Mouse (Mus musculus) midbrain, embryonic 16.5 days (tissue): ENCODE measurements around the gene H2-Eb1. TPM values are rescaled to one million over a fixed set of nuclear protein-coding genes. Genes with fewer than 3 reads are reported as not detected.

ENCODE experiments used
- ATAC-seq: fragments of 200-750 bp; cut with Nextera tagmentation; 2 replicates; pipeline ENCODE4 v1.8.0; 2017; ENCODE audit warnings: moderate TSS enrichment
- H3K27ac ChIP-seq: fragments of 300-500 bp; sonication (generic); 2 replicates; pipeline ENCODE4 v1.5.1; 2014; ENCODE audit warnings: mild to moderate bottlenecking, low read length, mixed read lengths
- H3K27me3 ChIP-seq: fragments of 300-500 bp; sonication (generic); 2 replicates; pipeline ENCODE4 v1.6.1; 2014; ENCODE audit warnings: low read depth, low read length, mixed read lengths; ENCODE audit not compliant: control insufficient read depth, insufficient read depth
- H3K36me3 ChIP-seq: fragments of 300-500 bp; sonication (generic); 2 replicates; pipeline ENCODE4 v1.6.1; 2014; ENCODE audit warnings: mild to moderate bottlenecking, low read length, moderate library complexity, mixed read lengths; ENCODE audit not compliant: control insufficient read depth, insufficient read depth
- H3K4me1 ChIP-seq: fragments of 300-500 bp; sonication (generic); 2 replicates; pipeline ENCODE4 v1.6.1; 2014; ENCODE audit warnings: mild to moderate bottlenecking, low read length, mixed read lengths; ENCODE audit not compliant: control insufficient read depth, insufficient read depth
- H3K4me2 ChIP-seq: fragments of 300-500 bp; sonication (generic); 2 replicates; pipeline ENCODE4 v1.6.1; 2014; ENCODE audit warnings: mild to moderate bottlenecking, low read length, mixed read lengths
- H3K4me3 ChIP-seq: fragments of 300-500 bp; sonication (generic); 2 replicates; pipeline ENCODE4 v1.5.1; 2014; ENCODE audit warnings: low read depth, mild to moderate bottlenecking, low read length, moderate library complexity, mixed read lengths
- H3K9ac ChIP-seq: fragments of 300-500 bp; sonication (generic); 2 replicates; pipeline ENCODE4 v1.6.1; 2014; ENCODE audit warnings: low read depth, low read length, mixed read lengths
- H3K9me3 ChIP-seq: fragments of 300-500 bp; sonication (generic); replicated peaks from 2 replicates; pipeline ENCODE4 v1.6.1; 2014; ENCODE audit warnings: mild to moderate bottlenecking, low read length, mixed read lengths; ENCODE audit not compliant: control insufficient read depth, poor library complexity, severe bottlenecking
- WGBS: fragments of 180-500 bp; shearing (Covaris S2); extraction: QIAGEN DNeasy Blood & Tissue Kit; methylation state at CpG from one replicate; pipeline ENCODE4 v1.1.7; 2014; 5-methylcytosine and 5-hydroxymethylcytosine counted together
- polyA plus RNA-seq: library from polyadenylated mRNA; unstranded; fragments of >200 nt; fragmentation: Nextera tagmentation; extraction: Ambion mirVana; gene quantifications from 2 replicates; pipeline ENCODE4 v1.2.1, GENCODE M21; 2015

H2-Eb1 gene
- polyA plus RNA-seq, 1 experiment from 2014 or later, result 2.8 TPM

GRCm38 (mm10) chr17:34345486-34345885 is 39.8 kb downstream of the H2-Eb1 start:
- no peak overlapping the region for H3K4me2 ChIP-seq
- H3K4me3 ChIP-seq, result no peak overlapping the region
- ATAC-seq, result no peak
- no peak overlapping the region for H3K9ac ChIP-seq
- no peaks in the 10 kb centered on the region for H3K27me3 ChIP-seq
- H3K9me3 ChIP-seq, result no peaks in the 10 kb centered on the region
- no peak overlapping the region for H3K27ac ChIP-seq
- no peaks in the 10 kb centered on the region for H3K36me3 ChIP-seq
- 89% methylated on average over 7 of the region's 7 CpGs for WGBS
- H3K4me1 ChIP-seq, result no peaks in the 10 kb centered on the region

GRCm38 (mm10) chr17:34346041-34346440 is 40.4 kb downstream of the H2-Eb1 start:
- no peak for ATAC-seq
- no peaks in the 10 kb centered on the region for H3K9me3 ChIP-seq
- no peaks in the 10 kb centered on the region for H3K36me3 ChIP-seq
- no peak overlapping the region for H3K27ac ChIP-seq
- H3K4me2 ChIP-seq, result no peak overlapping the region
- no peaks in the 10 kb centered on the region for H3K27me3 ChIP-seq
- H3K9ac ChIP-seq, result no peak overlapping the region
- H3K4me1 ChIP-seq, result no peaks in the 10 kb centered on the region
- 84% methylated on average over 3 of the region's 3 CpGs for WGBS
- H3K4me3 ChIP-seq, result no peak overlapping the region

GRCm38 (mm10) chr17:34347606-34348308 is 42.1 kb downstream of the H2-Eb1 start:
- Histone ChIP-seq H3K36me3 (no peaks in the 10 kb centered on the region), H3K4me2 (no peak overlapping the region), H3K9me3 (no peaks in the 10 kb centered on the region), H3K27me3 (no peaks in the 10 kb centered on the region), H3K9ac (no peak overlapping the region), H3K4me3 (no peak overlapping the region), H3K4me1 (no peaks in the 10 kb centered on the region), H3K27ac (no peak overlapping the region)
- no peak for ATAC-seq
- WGBS, result 74% methylated on average over 6 of the region's 6 CpGs

GRCm38 (mm10) chr17:34349429-34349828 is 43.8 kb downstream of the H2-Eb1 start:
- Histone ChIP-seq H3K27ac (no peak overlapping the region), H3K4me1 (no peaks in the 10 kb centered on the region), H3K4me3 (no peak overlapping the region), H3K9me3 (no peaks in the 10 kb centered on the region), H3K27me3 (no peaks in the 10 kb centered on the region), H3K4me2 (no peak overlapping the region), H3K9ac (no peak overlapping the region), H3K36me3 (no peaks in the 10 kb centered on the region)
- ATAC-seq, result 0 out of 2 replicates have a peak, but pooled peaks have one; percentile 25
- 5% methylated on average over 4 of the region's 4 CpGs for WGBS

- 87% methylated on average over 5 of the region's 5 CpGs for WGBS
- Histone ChIP-seq H3K4me2 (no peak within 1 kb of the TSS), H3K9ac (no peak within 1 kb of the TSS), H3K9me3 (no peaks in the 10 kb centered on the region), H3K27ac (no peak within 1 kb of the TSS), H3K36me3 (no peaks in the 10 kb centered on the region), H3K27me3 (no peaks in the 10 kb centered on the region), H3K4me1 (no peaks in the 10 kb centered on the region), H3K4me3 (no peak within 1 kb of the TSS)
- no peak for ATAC-seq
These were observed 48.9 kb downstream of the H2-Eb1 start, which contains the start of gene Btnl2 for GRCm38 (mm10) chr17:34354539-34354938. Gene Btnl2, plus strand, starts transcription at chr17:34354822.

- 91% methylated on average over 1 of the region's 1 CpGs for WGBS
- H3K9ac ChIP-seq, result no peak overlapping the region
These were observed 49.3 kb downstream of the H2-Eb1 start for GRCm38 (mm10) chr17:34354940-34355339.

GRCm38 (mm10) chr17:34362954-34363546 is 57.4 kb downstream of the H2-Eb1 start:
- no peak overlapping the region for H3K4me3 ChIP-seq
- H3K36me3 ChIP-seq, result no peaks in the 10 kb centered on the region
- H3K27ac ChIP-seq, result no peak overlapping the region
- H3K27me3 ChIP-seq, result no peaks in the 10 kb centered on the region
- H3K9ac ChIP-seq, result no peak overlapping the region
- no peak overlapping the region for H3K4me2 ChIP-seq
- H3K4me1 ChIP-seq, result no peaks in the 10 kb centered on the region
- H3K9me3 ChIP-seq, result no peaks in the 10 kb centered on the region
- ATAC-seq, result no peak
- 88% methylated on average over 15 of the region's 15 CpGs for WGBS

More at GRCm38 (mm10) chr17:34354940-34355339, 49.3 kb downstream of the H2-Eb1 start:
- ATAC-seq, result no peak
- no peak overlapping the region for H3K4me2 ChIP-seq
- no peaks in the 10 kb centered on the region for H3K27me3 ChIP-seq
- H3K4me3 ChIP-seq, result no peak overlapping the region
- no peaks in the 10 kb centered on the region for H3K4me1 ChIP-seq
- no peaks in the 10 kb centered on the region for H3K9me3 ChIP-seq
- no peaks in the 10 kb centered on the region for H3K36me3 ChIP-seq
- no peak overlapping the region for H3K27ac ChIP-seq

GRCm38 (mm10) chr17:34363676-34364310 is 58.1 kb downstream of the H2-Eb1 start:
- no peak overlapping the region for H3K4me3 ChIP-seq
- no peaks in the 10 kb centered on the region for H3K4me1 ChIP-seq
- H3K27ac ChIP-seq, result no peak overlapping the region
- ATAC-seq, result no peak
- no peaks in the 10 kb centered on the region for H3K9me3 ChIP-seq
- no peaks in the 10 kb centered on the region for H3K36me3 ChIP-seq
- H3K4me2 ChIP-seq, result no peak overlapping the region
- no peaks in the 10 kb centered on the region for H3K27me3 ChIP-seq
- WGBS, result 85% methylated on average over 3 of the region's 3 CpGs
- H3K9ac ChIP-seq, result no peak overlapping the region

- 79% methylated on average over 10 of the region's 10 CpGs for WGBS
- H3K4me3 ChIP-seq, result no peak overlapping the region
- H3K9ac ChIP-seq, result no peak overlapping the region
- no peaks in the 10 kb centered on the region for H3K27me3 ChIP-seq
- no peaks in the 10 kb centered on the region for H3K36me3 ChIP-seq
- no peaks in the 10 kb centered on the region for H3K9me3 ChIP-seq
- H3K27ac ChIP-seq, result no peak overlapping the region
- ATAC-seq, result no peak
- no peak overlapping the region for H3K4me2 ChIP-seq
- H3K4me1 ChIP-seq, result no peaks in the 10 kb centered on the region
These were observed 59.4 kb downstream of the H2-Eb1 start for GRCm38 (mm10) chr17:34365031-34365430.
